Mouse (Mus musculus): ENCODE measurements at regions not wholly inside any gene's neighbourhood (a gene's known extent, or its start where the extent isn't known, plus 50 kb on each side); places are given as distances from the start of the nearest gene placed in this dataset.

- Histone ChIP-seq H3K4me3 (no peak overlapping the region), H3K9me3 (no peaks in the 10 kb centered on the region), H3K27me3 (no peaks in the 10 kb centered on the region), H3K4me2 (replicated peaks) (no peak overlapping the region), H3K27ac (no peak overlapping the region), H3K9ac (no peak overlapping the region), H3K4me1 (no peaks in the 10 kb centered on the region), H3K36me3 (no peaks in the 10 kb centered on the region)
- WGBS, result 79% methylated on average over 5 of the region's 5 CpGs
- ATAC-seq (ENCODE audit: insufficient number of reproducible peaks, insufficient read depth, low FRiP score, low TSS enrichment), result no peak
Measured at GRCm38 (mm10) chr12:92365926-92366325, 517.0 kb upstream of the Sel1l start.

GRCm38 (mm10) chr12:92353386-92354257 is 504.7 kb upstream of the Sel1l start:
- Histone ChIP-seq H3K9ac (no peak overlapping the region), H3K36me3 (no peaks in the 10 kb centered on the region), H3K9me3 (no peaks in the 10 kb centered on the region), H3K27ac (no peak overlapping the region), H3K4me2 (replicated peaks) (no peak overlapping the region), H3K4me1 (no peaks in the 10 kb centered on the region), H3K27me3 (no peaks in the 10 kb centered on the region), H3K4me3 (no peak overlapping the region)
- ATAC-seq (ENCODE audit: insufficient number of reproducible peaks, insufficient read depth, low FRiP score, low TSS enrichment), result no peak
- 60% methylated on average over 4 of the region's 4 CpGs for WGBS

- H3K9me3 ChIP-seq, result no peaks in the 10 kb centered on the region
- ATAC-seq (ENCODE audit: insufficient number of reproducible peaks, insufficient read depth, low FRiP score, low TSS enrichment), result no peak
- no peaks in the 10 kb centered on the region for H3K4me1 ChIP-seq
- WGBS, result 76% methylated on average over 1 of the region's 1 CpGs
- no peaks in the 10 kb centered on the region for H3K36me3 ChIP-seq
- H3K27me3 ChIP-seq, result no peaks in the 10 kb centered on the region
- H3K4me3 ChIP-seq, result no peak overlapping the region
- H3K4me2 ChIP-seq (replicated peaks), result no peak overlapping the region
- H3K9ac ChIP-seq, result no peak overlapping the region
- no peak overlapping the region for H3K27ac ChIP-seq
Measured at GRCm38 (mm10) chr12:92318241-92318640, 469.3 kb upstream of the Sel1l start.

- WGBS, result 92% methylated on average over 3 of the region's 3 CpGs
- H3K4me3 ChIP-seq, result no peak overlapping the region
- no peaks in the 10 kb centered on the region for H3K36me3 ChIP-seq
- ATAC-seq (ENCODE audit: insufficient number of reproducible peaks, insufficient read depth, low FRiP score, low TSS enrichment), result no peak
- no peak overlapping the region for H3K4me2 ChIP-seq (replicated peaks)
- H3K27ac ChIP-seq, result no peak overlapping the region
- H3K9me3 ChIP-seq, result no peaks in the 10 kb centered on the region
- H3K27me3 ChIP-seq, result no peaks in the 10 kb centered on the region
- no peaks in the 10 kb centered on the region for H3K4me1 ChIP-seq
- H3K9ac ChIP-seq, result no peak overlapping the region
Measured at GRCm38 (mm10) chr12:92317609-92318008, 468.7 kb upstream of the Sel1l start.

GRCm38 (mm10) chr12:92316285-92316684 is 467.3 kb upstream of the Sel1l start:
- Histone ChIP-seq H3K27me3 (no peaks in the 10 kb centered on the region), H3K4me3 (no peak overlapping the region), H3K9ac (no peak overlapping the region), H3K36me3 (no peaks in the 10 kb centered on the region), H3K4me2 (replicated peaks) (no peak overlapping the region), H3K4me1 (no peaks in the 10 kb centered on the region), H3K9me3 (no peaks in the 10 kb centered on the region), H3K27ac (no peak overlapping the region)
- ATAC-seq (ENCODE audit: insufficient number of reproducible peaks, insufficient read depth, low FRiP score, low TSS enrichment), result no peak

GRCm38 (mm10) chr12:92315820-92316219 is 466.9 kb upstream of the Sel1l start:
- Histone ChIP-seq H3K9me3 (no peaks in the 10 kb centered on the region), H3K36me3 (no peaks in the 10 kb centered on the region), H3K4me2 (replicated peaks) (no peak overlapping the region), H3K9ac (no peak overlapping the region), H3K27ac (no peak overlapping the region), H3K27me3 (no peaks in the 10 kb centered on the region), H3K4me1 (no peaks in the 10 kb centered on the region), H3K4me3 (no peak overlapping the region)
- 87% methylated on average over 2 of the region's 2 CpGs for WGBS
- ATAC-seq (ENCODE audit: insufficient number of reproducible peaks, insufficient read depth, low FRiP score, low TSS enrichment), result no peak

- Histone ChIP-seq H3K4me2 (replicated peaks) (peak overlapping the region; percentile 19), H3K4me3 (no peak overlapping the region), H3K9me3 (no peaks in the 10 kb centered on the region), H3K9ac (no peak overlapping the region), H3K36me3 (no peaks in the 10 kb centered on the region), H3K4me1 (no peaks in the 10 kb centered on the region), H3K27ac (no peak overlapping the region), H3K27me3 (no peaks in the 10 kb centered on the region; the same call in 1 of the 2 replicates)
- ATAC-seq (ENCODE audit: insufficient number of reproducible peaks, insufficient read depth, low FRiP score, low TSS enrichment), result no peak
- 15% methylated on average over 14 of the region's 14 CpGs for WGBS
Measured at GRCm38 (mm10) chr12:92302951-92303591, 454.1 kb upstream of the Sel1l start.

- no peaks in the 10 kb centered on the region for H3K36me3 ChIP-seq
- no peak overlapping the region for H3K27ac ChIP-seq
- H3K4me2 ChIP-seq (replicated peaks), result no peak overlapping the region
- no peak overlapping the region for H3K4me3 ChIP-seq
- no peaks in the 10 kb centered on the region for H3K4me1 ChIP-seq
- H3K9ac ChIP-seq, result no peak overlapping the region
- no peak for ATAC-seq (ENCODE audit: insufficient number of reproducible peaks, insufficient read depth, low FRiP score, low TSS enrichment)
- 66% methylated on average over 4 of the region's 4 CpGs for WGBS
- H3K27me3 ChIP-seq, result no peaks in the 10 kb centered on the region
- no peaks in the 10 kb centered on the region for H3K9me3 ChIP-seq
Measured at GRCm38 (mm10) chr12:92294887-92295286, 445.9 kb upstream of the Sel1l start.

GRCm38 (mm10) chr12:92293341-92293720 is 444.4 kb upstream of the Sel1l start:
- no peak for ATAC-seq (ENCODE audit: insufficient number of reproducible peaks, insufficient read depth, low FRiP score, low TSS enrichment)
- H3K4me3 ChIP-seq, result no peak overlapping the region
- H3K36me3 ChIP-seq, result no peaks in the 10 kb centered on the region
- no peaks in the 10 kb centered on the region for H3K27me3 ChIP-seq
- H3K4me2 ChIP-seq (replicated peaks), result no peak overlapping the region
- H3K9me3 ChIP-seq, result no peaks in the 10 kb centered on the region
- no peaks in the 10 kb centered on the region for H3K4me1 ChIP-seq
- H3K27ac ChIP-seq, result no peak overlapping the region
- H3K9ac ChIP-seq, result no peak overlapping the region

GRCm38 (mm10) chr12:92292460-92293340 is 443.7 kb upstream of the Sel1l start:
- H3K4me3 ChIP-seq, result no peak overlapping the region
- peak; percentile 35; the same call in 1 of the 2 replicates for ATAC-seq (ENCODE audit: insufficient number of reproducible peaks, insufficient read depth, low FRiP score, low TSS enrichment)
- no peak overlapping the region for H3K27ac ChIP-seq
- WGBS, result 30% methylated on average over 11 of the region's 11 CpGs
- H3K9me3 ChIP-seq, result no peaks in the 10 kb centered on the region
- H3K4me1 ChIP-seq, result no peaks in the 10 kb centered on the region
- H3K27me3 ChIP-seq, result no peaks in the 10 kb centered on the region
- no peak overlapping the region for H3K4me2 ChIP-seq (replicated peaks)
- no peaks in the 10 kb centered on the region for H3K36me3 ChIP-seq
- no peak overlapping the region for H3K9ac ChIP-seq

GRCm38 (mm10) chr12:92291490-92291889 is 442.5 kb upstream of the Sel1l start:
- H3K4me2 ChIP-seq (replicated peaks), result no peak overlapping the region
- no peaks in the 10 kb centered on the region for H3K36me3 ChIP-seq
- H3K27ac ChIP-seq, result no peak overlapping the region
- no peaks in the 10 kb centered on the region for H3K4me1 ChIP-seq
- H3K4me3 ChIP-seq, result no peak overlapping the region
- 82% methylated on average over 1 of the region's 1 CpGs for WGBS
- no peak overlapping the region for H3K9ac ChIP-seq
- ATAC-seq (ENCODE audit: insufficient number of reproducible peaks, insufficient read depth, low FRiP score, low TSS enrichment), result no peak
- H3K9me3 ChIP-seq, result no peaks in the 10 kb centered on the region
- no peaks in the 10 kb centered on the region for H3K27me3 ChIP-seq

Data from embryonic facial prominence, embryonic 12.5 days (tissue).